Comparison of ENCODE assay signal across 26 mouse cellular contexts in the genomic region with DNA sequence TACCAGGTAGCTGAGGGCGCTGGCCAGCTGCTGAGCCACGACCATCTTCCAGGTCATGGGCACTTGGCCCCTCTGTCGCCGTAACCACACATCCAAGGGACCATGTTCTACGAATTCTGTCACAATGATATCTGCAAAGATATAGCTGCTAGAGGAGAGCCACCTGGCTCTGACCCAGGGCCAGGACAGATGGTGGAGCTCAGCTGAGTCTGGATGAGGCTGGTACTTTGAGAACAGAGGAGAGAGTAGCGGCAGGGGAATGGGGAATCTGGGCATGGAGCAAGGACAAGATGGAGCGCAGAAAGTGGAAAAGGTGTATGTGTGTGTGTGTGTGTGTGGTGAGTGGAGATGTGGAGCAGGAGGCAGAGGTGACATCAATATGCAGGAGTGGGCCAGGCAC. TPM values are rescaled to one million over a fixed set of nuclear protein-coding genes. Genes with fewer than 3 reads are reported as not detected.
DNase-seq lines count a peak whose midpoint lies in the region; ATAC-seq and TF ChIP-seq lines count a peak whose summit lies in the region.
"Had no signal": no experiment of that assay in that cellular context is flagged by ENCODE, and none has a peak within 500 bp of the region (broad histone marks: within the 10 kb centered on the region; RNA-seq: fewer than 3 reads in every experiment).

No protein-coding gene starts in this region.

- H3K4me1 ChIP-seq in intestine, postnatal 0 days (replicated peaks; ENCODE audit: control insufficient read depth, insufficient read depth, low read length): no peaks in the 10 kb centered on the region
- H3K4me1 ChIP-seq: embryonic facial prominence, embryonic 10.5 days; embryonic facial prominence, embryonic 13.5 days; forebrain, embryonic 12.5 days; forebrain, embryonic 15.5 days; heart, embryonic 12.5 days; heart, embryonic 15.5 days; hindbrain, embryonic 10.5 days; hindbrain, embryonic 13.5 days; intestine, embryonic 15.5 days had no signal

- no peak for ATAC-seq in intestine, postnatal 0 days
- ATAC-seq: CD4-positive, CD25-positive, alpha-beta regulatory T cell, adult 4 months; forebrain, embryonic 15.5 days; hindbrain, embryonic 16.5 days had no signal

- H3K9ac ChIP-seq in intestine, postnatal 0 days (ENCODE audit: low read depth, low read length): no peak overlapping the region
- H3K9ac ChIP-seq: embryonic facial prominence, embryonic 13.5 days; forebrain, embryonic 12.5 days; forebrain, embryonic 15.5 days; heart, embryonic 12.5 days; heart, embryonic 15.5 days; hindbrain, embryonic 13.5 days; intestine, embryonic 15.5 days had no signal

- peak; percentile 26 for DNase-seq in cerebellum, adult 9-10 months
- no peak for DNase-seq in cerebellum, adult 8-10 months
- peak; percentile 40 to 61 for DNase-seq in cerebellum, postnatal 25 days
- no peak for DNase-seq in cerebellum, adult 11 months
- peak; percentile 68 for DNase-seq in brain, adult 2 months (ENCODE audit: low read depth, low spot score)
- DNase-seq: adrenal gland, adult 2 months; adrenal gland, postnatal 14 days; embryo, embryonic 11 days; gastrocnemius, postnatal 25 days; heart, adult 18-20 months; heart, postnatal 10 days; heart, postnatal 36 days; kidney, adult 18-20 months had no signal

- WGBS in intestine, postnatal 0 days: 86% methylated on average over 7 of the region's 7 CpGs

- TF ChIP-seq CTCF in intestine, postnatal 0 days (IDR thresholded peaks at IDR 0.05; ENCODE audit: low read depth): no peak

- H3K9me3 ChIP-seq in intestine, postnatal 0 days (ENCODE audit: control insufficient read depth): no peaks in the 10 kb centered on the region
- H3K9me3 ChIP-seq: embryonic facial prominence, embryonic 10.5 days; embryonic facial prominence, embryonic 13.5 days; forebrain, embryonic 12.5 days; forebrain, embryonic 15.5 days; heart, embryonic 12.5 days; heart, embryonic 15.5 days; hindbrain, embryonic 10.5 days; hindbrain, embryonic 13.5 days; intestine, embryonic 15.5 days had no signal

- H3K27ac ChIP-seq in intestine, postnatal 0 days (ENCODE audit: low read depth, low read length): no peak overlapping the region
- H3K27ac ChIP-seq: embryonic facial prominence, embryonic 10.5 days; embryonic facial prominence, embryonic 13.5 days; forebrain, embryonic 12.5 days; forebrain, embryonic 15.5 days; heart, embryonic 15.5 days; hindbrain, embryonic 10.5 days; hindbrain, embryonic 13.5 days; intestine, embryonic 15.5 days had no signal

- no peaks in the 10 kb centered on the region for H3K27me3 ChIP-seq in intestine, postnatal 0 days (replicated peaks; ENCODE audit: control insufficient read depth, insufficient read depth, low read length)
- H3K27me3 ChIP-seq: embryonic facial prominence, embryonic 13.5 days; forebrain, embryonic 12.5 days; forebrain, embryonic 15.5 days; heart, embryonic 12.5 days; heart, embryonic 15.5 days; hindbrain, embryonic 13.5 days; intestine, embryonic 15.5 days had no signal

- no peak overlapping the region for H3K4me3 ChIP-seq in intestine, postnatal 0 days (ENCODE audit: low read depth, low read length)
- H3K4me3 ChIP-seq: embryonic facial prominence, embryonic 10.5 days; embryonic facial prominence, embryonic 13.5 days; erythroblast, embryonic 14.5 days; forebrain, embryonic 12.5 days; forebrain, embryonic 15.5 days; heart, embryonic 12.5 days; heart, embryonic 15.5 days; hindbrain, embryonic 10.5 days; hindbrain, embryonic 13.5 days; intestine, embryonic 15.5 days had no signal

- H3K4me2 ChIP-seq in intestine, postnatal 0 days (replicated peaks; ENCODE audit: low read depth): no peak overlapping the region
- H3K4me2 ChIP-seq: embryonic facial prominence, embryonic 13.5 days; forebrain, embryonic 12.5 days; forebrain, embryonic 15.5 days; heart, embryonic 12.5 days; heart, embryonic 15.5 days; hindbrain, embryonic 13.5 days; intestine, embryonic 15.5 days had no signal

- peaks cover 11% of the 10 kb centered on the region; the same call in 1 of the 2 replicates for H3K36me3 ChIP-seq in intestine, postnatal 0 days (ENCODE audit: control insufficient read depth, insufficient read depth)
- H3K36me3 ChIP-seq: embryonic facial prominence, embryonic 10.5 days; forebrain, embryonic 12.5 days; forebrain, embryonic 15.5 days had no signal

RNA-seq across cellular contexts. Expression of a gene that starts 16.9 kb away (rescaled TPM):
- 8.0 and 9.2 TPM in 2 replicates for polyA plus RNA-seq in intestine, postnatal 0 days (2015; fragmentation: Nextera tagmentation; extraction: Ambion mirVana)

RNA-seq across cellular contexts. Expression of a gene that starts 22.4 kb away (rescaled TPM):
- 22.5 and 26.2 TPM in 2 replicates for polyA plus RNA-seq in intestine, postnatal 0 days (2015; fragmentation: Nextera tagmentation; extraction: Ambion mirVana)

RNA-seq across cellular contexts. Expression of a gene that starts 22.4 kb away (rescaled TPM):
- polyA plus RNA-seq in intestine, postnatal 0 days (2015; fragmentation: Nextera tagmentation; extraction: Ambion mirVana): 0.22 and 0.42 TPM in 2 replicates

RNA-seq across cellular contexts. Expression of a gene that starts 35.6 kb away (rescaled TPM):
- polyA plus RNA-seq in intestine, postnatal 0 days (2015; fragmentation: Nextera tagmentation; extraction: Ambion mirVana): 113 and 115 TPM in 2 replicates

RNA-seq across cellular contexts. Expression of a gene that starts 40.8 kb away (rescaled TPM):
- polyA plus RNA-seq in intestine, postnatal 0 days (2015; fragmentation: Nextera tagmentation; extraction: Ambion mirVana): 42.7 and 46.3 TPM in 2 replicates

Comparison
In these comparisons a context has a peak if more than half of its experiments do, and no peak if none do; other contexts are left out.
1. DNase-seq: peak in cerebellum, adult 9-10 months (single experiment), cerebellum, postnatal 25 days (2 of 2) and brain, adult 2 months (single experiment); none in cerebellum, adult 8-10 months (single experiment) and cerebellum, adult 11 months (single experiment).